Mouse (Mus musculus) midbrain, embryonic 16.5 days (tissue): Measurements from ENCODE around the gene Tmtc2. TPM values are rescaled to one million over a fixed set of nuclear protein-coding genes. Genes with fewer than 3 reads are reported as not detected.

Experiments
- ATAC-seq: fragments of 200-750 bp; cut with Nextera tagmentation; 2 replicates; pipeline ENCODE4 v1.8.0; 2017; ENCODE audit warnings: moderate TSS enrichment
- H3K27ac ChIP-seq: fragments of 300-500 bp; sonication (generic); 2 replicates; pipeline ENCODE4 v1.5.1; 2014; ENCODE audit warnings: mild to moderate bottlenecking, low read length, mixed read lengths
- H3K27me3 ChIP-seq: fragments of 300-500 bp; sonication (generic); 2 replicates; pipeline ENCODE4 v1.6.1; 2014; ENCODE audit warnings: low read depth, low read length, mixed read lengths; ENCODE audit not compliant: control insufficient read depth, insufficient read depth
- H3K36me3 ChIP-seq: fragments of 300-500 bp; sonication (generic); 2 replicates; pipeline ENCODE4 v1.6.1; 2014; ENCODE audit warnings: mild to moderate bottlenecking, low read length, moderate library complexity, mixed read lengths; ENCODE audit not compliant: control insufficient read depth, insufficient read depth
- H3K4me1 ChIP-seq: fragments of 300-500 bp; sonication (generic); 2 replicates; pipeline ENCODE4 v1.6.1; 2014; ENCODE audit warnings: mild to moderate bottlenecking, low read length, mixed read lengths; ENCODE audit not compliant: control insufficient read depth, insufficient read depth
- H3K4me2 ChIP-seq: fragments of 300-500 bp; sonication (generic); 2 replicates; pipeline ENCODE4 v1.6.1; 2014; ENCODE audit warnings: mild to moderate bottlenecking, low read length, mixed read lengths
- H3K4me3 ChIP-seq: fragments of 300-500 bp; sonication (generic); 2 replicates; pipeline ENCODE4 v1.5.1; 2014; ENCODE audit warnings: low read depth, mild to moderate bottlenecking, low read length, moderate library complexity, mixed read lengths
- H3K9ac ChIP-seq: fragments of 300-500 bp; sonication (generic); 2 replicates; pipeline ENCODE4 v1.6.1; 2014; ENCODE audit warnings: low read depth, low read length, mixed read lengths
- H3K9me3 ChIP-seq: fragments of 300-500 bp; sonication (generic); replicated peaks from 2 replicates; pipeline ENCODE4 v1.6.1; 2014; ENCODE audit warnings: mild to moderate bottlenecking, low read length, mixed read lengths; ENCODE audit not compliant: control insufficient read depth, poor library complexity, severe bottlenecking
- WGBS: fragments of 180-500 bp; shearing (Covaris S2); extraction: QIAGEN DNeasy Blood & Tissue Kit; methylation state at CpG from one replicate; pipeline ENCODE4 v1.1.7; 2014; 5-methylcytosine and 5-hydroxymethylcytosine counted together
- polyA plus RNA-seq: library from polyadenylated mRNA; unstranded; fragments of >200 nt; fragmentation: Nextera tagmentation; extraction: Ambion mirVana; gene quantifications from 2 replicates; pipeline ENCODE4 v1.2.1, GENCODE M21; 2015

Tmtc2 gene
- polyA plus RNA-seq, 1 experiment from 2014 or later, result 6.4 TPM

DNA sequence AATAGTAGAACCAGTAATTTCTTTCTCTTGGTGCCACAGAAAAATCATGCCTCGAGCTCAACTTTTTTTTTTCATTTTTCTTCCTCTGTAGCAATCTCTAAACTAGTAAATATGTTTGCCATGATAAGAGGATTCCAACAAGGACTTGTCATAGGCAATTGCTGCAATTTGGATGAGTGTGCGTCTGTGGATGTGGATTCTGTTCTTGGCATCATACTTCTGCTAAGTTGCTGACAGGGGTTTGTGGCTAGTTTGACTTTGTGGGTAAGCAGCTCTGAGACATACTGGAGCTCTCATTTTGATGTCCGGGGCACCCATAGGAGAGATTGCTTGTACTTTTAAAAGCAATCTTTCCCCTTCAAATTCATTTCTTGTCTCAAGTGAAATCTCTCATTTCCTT, 432.1 kb downstream of the Tmtc2 start:
- no peaks in the 10 kb centered on the region for H3K4me1 ChIP-seq

More for the DNA sequence above, 432.1 kb downstream of the Tmtc2 start:
- no peak overlapping the region for H3K4me2 ChIP-seq
- no peak overlapping the region for H3K9ac ChIP-seq
- H3K27me3 ChIP-seq, result no peaks in the 10 kb centered on the region
- H3K9me3 ChIP-seq, result no peaks in the 10 kb centered on the region
- no peak overlapping the region for H3K4me3 ChIP-seq
- WGBS, result 83% methylated on average over 3 of the region's 3 CpGs
- ATAC-seq, result no peak
- H3K36me3 ChIP-seq, result no peaks in the 10 kb centered on the region
- no peak overlapping the region for H3K27ac ChIP-seq
